In the genomic region with DNA sequence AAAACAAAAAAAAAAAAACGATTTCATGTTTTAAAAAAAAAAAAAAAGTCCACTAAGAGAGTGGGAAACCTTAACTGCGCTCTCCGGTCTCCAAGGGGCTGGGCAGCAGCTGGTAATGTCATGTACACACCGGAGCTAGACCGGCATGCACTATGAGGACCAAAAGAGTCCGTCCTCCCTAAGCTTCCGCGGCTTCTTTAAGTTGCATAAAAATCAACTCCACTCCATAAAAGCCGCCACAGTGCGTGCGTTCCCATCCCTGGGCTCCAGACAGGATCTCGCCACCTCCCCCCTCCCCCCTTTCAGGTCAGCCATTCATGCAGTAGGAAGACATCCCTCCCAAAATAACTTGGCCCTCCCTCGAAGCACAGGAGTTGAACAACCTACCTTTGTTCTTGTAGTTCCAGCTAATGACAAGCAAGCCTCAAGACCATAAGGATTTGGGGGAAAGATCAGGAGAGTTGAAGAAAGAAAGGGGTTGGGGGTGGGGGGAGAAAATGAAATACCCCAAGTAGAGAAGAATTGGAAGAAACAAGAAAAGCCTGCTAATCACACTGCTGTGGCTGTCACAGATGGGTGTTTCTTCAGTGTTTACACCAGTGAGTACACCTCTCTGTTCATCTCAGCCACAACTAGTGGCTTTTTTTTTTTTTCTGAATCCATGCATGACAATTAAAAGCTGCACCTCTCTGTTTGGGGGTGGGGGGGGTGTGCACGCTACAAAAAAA, we compare ENCODE assay signal across 9 mouse cellular contexts.
A peak's percentile ranks its signal among the peaks of the same experiment; 100 is the strongest.
DNase-seq lines count a peak whose midpoint lies in the region; ATAC-seq and TF ChIP-seq lines count a peak whose summit lies in the region.
"Had no signal": no experiment of that assay in that cellular context is flagged by ENCODE, and none has a peak within 500 bp of the region (broad histone marks: within the 10 kb centered on the region; RNA-seq: fewer than 3 reads in every experiment).

No protein-coding gene starts in this region.

- DNase-seq in A20 (ENCODE audit: low read depth, low spot score): peak; percentile 67
- no peak for DNase-seq in heart, postnatal 0 days (ENCODE audit: low spot score)
- no peak for DNase-seq in right cerebral cortex, adult 2 months (ENCODE audit: low spot score in 2 of 2)
- no peak for DNase-seq in lung, postnatal 10 days
- DNase-seq in spleen, postnatal 36 days (ENCODE audit: low spot score in 2 of 2): no peak
- DNase-seq: thymus, postnatal 36 days had no signal

- 0 out of 2 replicates have a peak, but pooled peaks cover 3% of the 10 kb centered on the region for H3K36me3 ChIP-seq in heart, postnatal 0 days (replicated peaks; ENCODE audit: control insufficient read depth, insufficient read depth, low read length)
- H3K36me3 ChIP-seq in liver, embryonic 15.5 days (replicated peaks): no peaks in the 10 kb centered on the region

- no peaks in the 10 kb centered on the region for H3K9me3 ChIP-seq in heart, postnatal 0 days (replicated peaks; ENCODE audit: control insufficient read depth, low read length)
- no peaks in the 10 kb centered on the region for H3K9me3 ChIP-seq in liver, embryonic 15.5 days (replicated peaks)

- no peak for TF ChIP-seq POLR2A in bone marrow macrophage, adult 2 months (IDR thresholded peaks at IDR 0.05; ENCODE audit: borderline replicate concordance, low read depth, low read length)

- peak overlapping the region; percentile 90 for H3K27ac ChIP-seq in bone marrow macrophage, adult 2 months (ENCODE audit: insufficient read depth, low read depth, low read length)
- peak overlapping the region; percentile 93 for H3K27ac ChIP-seq in heart, postnatal 0 days (ENCODE audit: low read depth)
- peak overlapping the region; percentile 62 for H3K27ac ChIP-seq in liver, embryonic 15.5 days (replicated peaks)

- no peak for TF ChIP-seq CTCF in bone marrow macrophage, adult 2 months (IDR thresholded peaks at IDR 0.05; ENCODE audit: low read depth, low read length)
- TF ChIP-seq CTCF in heart, postnatal 0 days (IDR thresholded peaks at IDR 0.05; ENCODE audit: low read depth): no peak

- no peaks in the 10 kb centered on the region for H3K27me3 ChIP-seq in heart, postnatal 0 days (ENCODE audit: control insufficient read depth, insufficient read depth, low read length)
- 0 out of 2 replicates have a peak, but pooled peaks cover 6% of the 10 kb centered on the region for H3K27me3 ChIP-seq in liver, embryonic 15.5 days

- H3K9ac ChIP-seq in heart, postnatal 0 days (replicated peaks; ENCODE audit: low read depth, low read length): peak overlapping the region; percentile 60
- no peak overlapping the region for H3K9ac ChIP-seq in liver, embryonic 15.5 days

- peak; percentile 47 for ATAC-seq in heart, postnatal 0 days (ENCODE audit: insufficient read depth, low read depth)
- ATAC-seq in liver, embryonic 15.5 days (ENCODE audit: insufficient read depth): no peak
- ATAC-seq in granulocyte monocyte progenitor cell, adult 5-6 weeks (replicated peaks; ENCODE audit: poor library complexity, severe bottlenecking): no peak

- 5% methylated on average over 14 of the region's 14 CpGs for WGBS in heart, postnatal 0 days
- 14% methylated on average over 14 of the region's 14 CpGs for WGBS in liver, embryonic 15.5 days (ENCODE audit: insufficient replicate concordance)

- peak overlapping the region; percentile 56 for H3K4me2 ChIP-seq in heart, postnatal 0 days (ENCODE audit: low read depth, low read length)
- H3K4me2 ChIP-seq in liver, embryonic 15.5 days: peak overlapping the region; percentile 41

- no peak overlapping the region for H3K4me3 ChIP-seq in bone marrow macrophage, adult 2 months (ENCODE audit: insufficient read depth, low read length)
- H3K4me3 ChIP-seq in heart, postnatal 0 days (ENCODE audit: low read depth, low read length): peak overlapping the region; percentile 46
- H3K4me3 ChIP-seq in liver, embryonic 15.5 days (replicated peaks): 0 out of 2 replicates have a peak overlapping the region, but pooled peaks have one; percentile 0

- TF ChIP-seq EP300 in heart, postnatal 0 days (IDR thresholded peaks at IDR 0.05; ENCODE audit: low read depth): no peak

- H3K4me1 ChIP-seq in bone marrow macrophage, adult 2 months (ENCODE audit: control insufficient read depth, insufficient read depth, low read length): peaks cover 36% of the 10 kb centered on the region
- peaks cover 42% of the 10 kb centered on the region for H3K4me1 ChIP-seq in heart, postnatal 0 days (ENCODE audit: control insufficient read depth, insufficient read depth)
- peaks cover 59% of the 10 kb centered on the region for H3K4me1 ChIP-seq in liver, embryonic 15.5 days (replicated peaks)
